Mouse (Mus musculus) liver, adult 2 months (tissue): ENCODE results near the gene Cacna2d1. TPM values are rescaled to one million over a fixed set of nuclear protein-coding genes. Genes with fewer than 3 reads are reported as not detected.

Experiments used
- DNase-seq: peaks from one replicate; pipeline ENCODE4 v3.0.0-alpha.2; 2011; ENCODE audit warnings: low read depth, low spot score; ENCODE audit errors: extremely low read depth
- H3K27ac ChIP-seq: fragments of 200-500 bp; replicated peaks from 2 replicates; pipeline ENCODE4 v1.5.1; 2012; ENCODE audit warnings: low read depth, mild to moderate bottlenecking, control low read depth, inconsistent platforms, low read length; ENCODE audit not compliant: insufficient read depth
- H3K27me3 ChIP-seq: fragments of 200-500 bp; 2 replicates; pipeline ENCODE4 v1.6.1; 2012; ENCODE audit warnings: mild to moderate bottlenecking, moderate library complexity, low read length, inconsistent platforms; ENCODE audit not compliant: control insufficient read depth, insufficient read depth
- H3K36me3 ChIP-seq: fragments of 200-500 bp; 2 replicates; pipeline ENCODE4 v1.6.1; 2012; ENCODE audit warnings: low read length, inconsistent platforms; ENCODE audit not compliant: control insufficient read depth, insufficient read depth
- H3K4me1 ChIP-seq: fragments of 200-500 bp; 2 replicates; pipeline ENCODE4 v1.6.1; 2011; ENCODE audit warnings: low read length; ENCODE audit not compliant: control insufficient read depth, insufficient read depth
- H3K4me3 ChIP-seq: fragments of 200-500 bp; 2 replicates; pipeline ENCODE4 v1.5.1; 2011; ENCODE audit warnings: low read depth, mild to moderate bottlenecking, control low read depth, low read length, moderate library complexity; ENCODE audit not compliant: insufficient read depth
- H3K79me2 ChIP-seq: fragments of 200-500 bp; 2 replicates; pipeline ENCODE4 v1.6.1; 2012; ENCODE audit warnings: inconsistent platforms, mild to moderate bottlenecking, low read length, moderate library complexity; ENCODE audit not compliant: control insufficient read depth, insufficient read depth
- H3K9ac ChIP-seq: fragments of 200-500 bp; 2 replicates; pipeline ENCODE4 v1.6.1; 2012; ENCODE audit warnings: low read depth, mild to moderate bottlenecking, control low read depth, inconsistent platforms, low read length
- CTCF ChIP-seq: fragments of 200-500 bp; IDR thresholded peaks from 2 replicates; pipeline ENCODE4 v1.5.1; 2011; ENCODE audit warnings: low read depth, low read length, control low read depth
- POLR2A ChIP-seq: fragments of 200-500 bp; IDR thresholded peaks from 2 replicates; pipeline ENCODE4 v1.6.1; 2011; ENCODE audit warnings: low read length, control low read depth; ENCODE audit not compliant: insufficient read depth; ENCODE audit errors: extremely low read depth
- WGBS: fragments of 180-500 bp; shearing (Covaris S2); methylation state at CpG from one replicate; pipeline ENCODE4 v1.1.7; 2018; 5-methylcytosine and 5-hydroxymethylcytosine counted together
- polyA plus RNA-seq: library from polyadenylated mRNA; depleted of rRNA; stranded (reverse); fragments of >200 nt; gene quantifications from 2 replicates; pipeline ENCODE4 v1.2.3, GENCODE M21; 2012
- total RNA-seq: library from RNA; depleted of rRNA; stranded (reverse); fragments of >200 nt; gene quantifications from 2 replicates; pipeline ENCODE4 v1.2.3, GENCODE M21; 2014

Cacna2d1 gene
- total and polyA plus RNA-seq, 2 experiments: 0.10 to 1.1 TPM

DNA sequence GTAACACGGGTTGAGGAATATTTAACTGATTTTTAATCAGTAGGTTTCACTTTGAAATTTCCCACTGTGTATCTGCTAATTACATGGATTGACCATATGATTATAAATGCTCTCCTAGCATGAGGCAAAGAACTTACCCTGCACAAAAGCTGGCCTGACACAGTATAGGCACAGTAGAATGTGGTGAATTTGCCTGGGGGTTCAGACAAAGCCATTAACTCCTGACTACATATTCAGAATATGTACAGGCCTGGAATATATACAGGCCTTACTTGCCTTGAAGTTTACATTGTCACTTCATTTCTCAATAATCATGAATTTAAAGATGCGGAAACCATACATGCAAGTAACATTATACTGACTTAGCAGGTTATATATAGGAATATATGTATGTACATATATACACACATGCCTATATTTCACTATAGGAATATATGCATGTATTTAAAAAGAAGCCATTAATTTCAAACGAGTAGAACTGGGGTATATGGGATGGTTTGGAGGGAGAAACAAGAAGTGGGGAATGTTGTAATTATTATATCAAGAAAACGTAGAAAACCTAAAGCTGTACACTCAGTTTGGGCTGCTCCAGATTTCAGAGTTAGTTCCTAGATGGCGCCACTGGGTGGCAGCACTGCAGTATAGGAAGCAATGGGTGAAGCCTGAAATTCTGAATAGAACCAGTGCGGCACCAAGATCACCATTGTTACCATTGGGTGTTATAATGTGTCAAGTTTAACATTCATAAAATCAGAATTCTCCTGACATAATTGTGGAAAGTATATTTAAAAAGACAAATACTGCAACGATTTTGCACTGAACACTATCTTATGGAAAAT lies 374.9 kb downstream of the Cacna2d1 start:
- no peak for TF ChIP-seq POLR2A
- peak; percentile 75 for TF ChIP-seq CTCF
- no peak overlapping the region for H3K4me3 ChIP-seq
- peak; percentile 19 for DNase-seq
- H3K79me2 ChIP-seq: no peaks in the 10 kb centered on the region
- 34% methylated on average over 7 of the region's 7 CpGs for WGBS
- no peaks in the 10 kb centered on the region for H3K36me3 ChIP-seq
- no peak overlapping the region for H3K27ac ChIP-seq
- no peaks in the 10 kb centered on the region for H3K4me1 ChIP-seq
- no peaks in the 10 kb centered on the region for H3K27me3 ChIP-seq
- H3K9ac ChIP-seq: no peak overlapping the region

DNA sequence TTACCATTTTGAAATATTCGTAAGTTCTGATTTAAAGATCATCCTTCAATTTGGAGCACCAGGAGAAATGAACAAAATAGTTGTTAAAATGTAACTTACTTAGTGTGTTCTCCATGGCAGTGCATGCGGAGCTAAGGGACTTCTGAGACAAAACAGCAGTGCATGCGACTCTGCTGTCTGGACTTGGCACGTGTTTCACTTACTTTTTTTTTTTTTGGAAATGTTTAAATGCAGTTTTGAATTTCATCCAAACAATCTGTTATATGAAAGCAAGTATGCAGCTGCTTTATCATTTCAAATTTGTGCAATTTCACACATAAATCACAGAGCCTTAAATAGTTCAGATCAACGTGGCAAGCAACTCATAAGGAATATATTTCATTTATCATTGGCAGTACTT lies 379.8 kb downstream of the Cacna2d1 start:
- Histone ChIP-seq H3K9ac (no peak overlapping the region), H3K4me1 (no peaks in the 10 kb centered on the region), H3K79me2 (no peaks in the 10 kb centered on the region), H3K27me3 (no peaks in the 10 kb centered on the region), H3K27ac (no peak overlapping the region), H3K4me3 (no peak overlapping the region), H3K36me3 (no peaks in the 10 kb centered on the region)
- TF ChIP-seq CTCF (no peak), POLR2A (no peak)
- 77% methylated on average over 5 of the region's 5 CpGs for WGBS
- no peak for DNase-seq

DNA sequence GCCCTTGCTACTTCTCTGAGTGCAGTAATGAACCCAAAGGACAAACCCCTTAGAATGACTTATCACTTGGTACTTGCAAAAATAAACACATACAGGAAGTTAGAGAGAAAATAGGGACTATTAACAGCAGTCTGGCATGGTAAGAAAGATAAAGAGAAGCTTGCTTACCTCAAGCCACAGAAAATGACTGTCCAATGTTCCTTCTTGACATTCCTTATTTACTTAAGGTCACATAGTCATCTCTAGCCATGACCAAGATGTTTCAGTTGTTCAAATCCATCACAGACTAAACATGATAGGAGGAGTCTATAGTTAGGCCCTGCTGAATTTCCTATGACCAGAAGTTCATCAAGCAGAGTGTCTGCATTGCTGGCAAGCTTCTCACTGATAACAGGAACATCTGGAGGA lies 381.5 kb downstream of the Cacna2d1 start:
- H3K4me1 ChIP-seq: no peaks in the 10 kb centered on the region
- no peaks in the 10 kb centered on the region for H3K79me2 ChIP-seq
- H3K36me3 ChIP-seq: no peaks in the 10 kb centered on the region
- no peak overlapping the region for H3K4me3 ChIP-seq
- DNase-seq: peak; percentile 61
- no peak for TF ChIP-seq POLR2A
- no peak for TF ChIP-seq CTCF
- no peak overlapping the region for H3K27ac ChIP-seq
- H3K27me3 ChIP-seq: no peaks in the 10 kb centered on the region
- H3K9ac ChIP-seq: no peak overlapping the region

DNA sequence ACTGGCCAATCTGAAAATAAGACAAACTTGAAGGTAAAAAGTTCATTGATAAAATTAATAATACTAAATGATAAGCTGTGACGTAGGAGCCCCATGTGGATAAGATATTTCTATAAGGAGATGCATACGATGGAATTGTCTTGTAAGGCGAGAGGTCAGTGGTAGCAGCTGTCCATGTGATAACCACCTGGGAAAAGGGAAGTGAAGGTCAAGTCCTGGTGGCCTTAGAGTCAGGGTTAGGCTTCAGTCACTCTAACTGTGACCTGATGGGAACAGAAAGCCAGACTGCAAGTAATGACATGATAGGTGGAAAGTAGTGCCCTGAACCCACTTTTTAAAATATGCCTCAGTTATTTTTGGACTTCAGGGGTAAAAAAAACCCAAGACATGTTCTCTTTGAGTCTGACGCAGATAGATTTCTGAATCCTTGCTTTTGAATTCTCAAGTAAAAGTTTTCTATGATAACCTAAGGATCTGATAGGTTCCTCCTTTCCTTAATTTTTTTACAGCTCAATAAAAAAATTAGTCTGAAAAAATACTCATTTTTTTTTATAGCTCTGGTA lies 383.3 kb downstream of the Cacna2d1 start:
- no peaks in the 10 kb centered on the region for H3K27me3 ChIP-seq
- DNase-seq: peak; percentile 19
- WGBS: 67% methylated on average over 4 of the region's 4 CpGs

DNA sequence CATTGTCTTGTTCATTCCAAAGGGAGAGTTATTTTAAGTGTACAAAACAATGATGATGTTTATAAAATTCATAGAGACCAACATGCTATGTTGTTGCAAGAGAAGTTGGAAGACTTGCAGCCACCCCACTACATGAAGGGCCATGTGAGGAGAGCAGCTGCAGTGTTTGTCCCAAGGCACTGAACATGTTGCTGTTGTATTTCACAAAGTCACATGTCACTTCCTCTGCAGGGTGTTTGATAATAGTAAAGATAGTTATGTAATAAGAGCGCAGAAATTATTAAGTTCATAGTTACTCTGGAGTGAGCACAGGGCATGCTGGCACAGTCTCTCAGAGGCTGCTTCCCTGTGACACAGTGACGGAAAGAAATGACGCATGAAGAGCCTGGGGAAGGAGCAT lies 392.1 kb downstream of the Cacna2d1 start:
- H3K79me2 ChIP-seq: no peaks in the 10 kb centered on the region
- H3K4me3 ChIP-seq: no peak overlapping the region
- TF ChIP-seq POLR2A (no peak), CTCF (no peak)
- no peak for DNase-seq
- no peak overlapping the region for H3K27ac ChIP-seq
- no peaks in the 10 kb centered on the region for H3K36me3 ChIP-seq
- 85% methylated on average over 3 of the region's 3 CpGs for WGBS
- H3K9ac ChIP-seq: no peak overlapping the region
- H3K27me3 ChIP-seq: no peaks in the 10 kb centered on the region
- no peaks in the 10 kb centered on the region for H3K4me1 ChIP-seq

More for the DNA sequence above, 383.3 kb downstream of the Cacna2d1 start:
- Histone ChIP-seq H3K4me1 (no peaks in the 10 kb centered on the region), H3K36me3 (no peaks in the 10 kb centered on the region), H3K9ac (no peak overlapping the region), H3K27ac (no peak overlapping the region), H3K4me3 (no peak overlapping the region), H3K79me2 (no peaks in the 10 kb centered on the region)
- TF ChIP-seq CTCF: no peak

DNA sequence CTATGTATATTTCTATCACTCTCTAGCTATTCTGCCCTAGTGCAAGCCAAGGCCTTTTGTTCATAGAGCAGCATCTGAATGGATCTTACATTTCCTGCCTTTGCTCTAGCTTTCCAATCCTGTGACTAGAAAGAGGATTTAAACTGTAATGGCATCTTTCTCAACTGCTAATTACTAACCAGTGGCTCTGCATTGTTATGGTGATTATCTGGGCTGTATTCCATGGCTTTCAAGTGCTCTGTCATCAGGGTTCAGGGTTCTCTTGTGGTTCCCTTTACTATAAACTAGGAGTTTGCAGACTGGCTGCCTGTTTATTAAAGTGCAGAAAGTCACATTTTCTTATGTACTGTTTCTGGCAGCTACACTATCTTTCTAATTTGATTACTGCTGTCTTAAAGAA lies 410.9 kb downstream of the Cacna2d1 start:
- no peaks in the 10 kb centered on the region for H3K36me3 ChIP-seq
- no peak for TF ChIP-seq CTCF
- TF ChIP-seq POLR2A: no peak
- no peak overlapping the region for H3K4me3 ChIP-seq
- H3K4me1 ChIP-seq: no peaks in the 10 kb centered on the region
- H3K27me3 ChIP-seq: no peaks in the 10 kb centered on the region
- DNase-seq: peak; percentile 18
- no peaks in the 10 kb centered on the region for H3K79me2 ChIP-seq
- H3K27ac ChIP-seq: no peak overlapping the region
- H3K9ac ChIP-seq: no peak overlapping the region
